In genomic region chr7:38270703-38271510, GRCm38 (mm10) we compare ENCODE assay signal across 8 mouse cellular contexts. TPM values are rescaled to one million over a fixed set of nuclear protein-coding genes. Genes with fewer than 3 reads are reported as not detected.
A peak's percentile ranks its signal among the peaks of the same experiment; 100 is the strongest.
DNase-seq lines count a peak whose midpoint lies in the region; ATAC-seq lines count a peak whose summit lies in the region.

Pop4 (minus strand) TSS chr7:38271423.

- WGBS in hindbrain, embryonic 16.5 days, result under 1% methylated on average over 38 of the region's 38 CpGs
- WGBS in macrophage (ENCODE audit: missing documents), result under 1% methylated on average over 38 of the region's 38 CpGs

- peak; percentile 89 for DNase-seq in T-cell, adult 2 months (ENCODE audit: low spot score)
- peak; percentile 92 to 93 for DNase-seq in cerebellum, postnatal 36 days
- peak; percentile 91 for DNase-seq in gastrocnemius, adult 18-20 months (ENCODE audit: low spot score)
- peak; percentile 94 to 97 for DNase-seq in left cerebral cortex, adult 18-20 months (ENCODE audit: low spot score in 2 of 2)
- DNase-seq in right cerebral cortex, adult 18-20 months, result peak; percentile 93
- DNase-seq in urinary bladder, postnatal 10 days (ENCODE audit: low spot score), result peak; percentile 79

- H3K36me3 ChIP-seq in hindbrain, embryonic 16.5 days (ENCODE audit: control insufficient read depth, insufficient read depth, low read length), result peaks cover 12% of the 10 kb centered on the region; the same call in 1 of the 2 replicates
- H3K36me3 ChIP-seq in macrophage (ENCODE audit: inconsistent target), result peaks cover 5% of the 10 kb centered on the region; the same call in 1 of the 2 replicates

- H3K9me3 ChIP-seq in hindbrain, embryonic 16.5 days (ENCODE audit: control insufficient read depth, low read length), result no peaks in the 10 kb centered on the region

- H3K27me3 ChIP-seq in hindbrain, embryonic 16.5 days (replicated peaks; ENCODE audit: control insufficient read depth, insufficient read depth, low read length), result no peaks in the 10 kb centered on the region

- H3K4me2 ChIP-seq in hindbrain, embryonic 16.5 days (ENCODE audit: low read length), result peak within 1 kb of the TSS; percentile 89

- peaks cover 26% of the 10 kb centered on the region for H3K79me2 ChIP-seq in macrophage (ENCODE audit: inconsistent target)

- peak; percentile 96 for ATAC-seq in hindbrain, embryonic 16.5 days

- peak within 1 kb of the TSS; percentile 76 for H3K27ac ChIP-seq in hindbrain, embryonic 16.5 days (ENCODE audit: low read depth, low read length)
- peak within 1 kb of the TSS; percentile 27 for H3K27ac ChIP-seq in macrophage

- H3K4me1 ChIP-seq in hindbrain, embryonic 16.5 days (ENCODE audit: control insufficient read depth, insufficient read depth, low read depth, low read length), result peaks cover 12% of the 10 kb centered on the region

- H3K9ac ChIP-seq in hindbrain, embryonic 16.5 days (ENCODE audit: low read depth, low read length), result peak within 1 kb of the TSS; percentile 78

- peak within 1 kb of the TSS; percentile 62 for H3K4me3 ChIP-seq in hindbrain, embryonic 16.5 days (ENCODE audit: low read length)
- H3K4me3 ChIP-seq in macrophage (ENCODE audit: inconsistent target), result peak within 1 kb of the TSS; percentile 98

RNA-seq across cellular contexts. Expression of gene Pop4, which starts in this region (rescaled TPM):
- total RNA-seq in gastrocnemius, adult 18-20 months (2021), result 1 to 10 TPM; 6.1 to 7.5 TPM
- 74.4 and 75.2 TPM in 2 replicates for polyA plus RNA-seq in hindbrain, embryonic 16.5 days (2015; fragmentation: Nextera tagmentation; extraction: Ambion mirVana)
- total RNA-seq in left cerebral cortex, adult 18-20 months (2021), result 10 to 100 TPM; 18.9 to 23.6 TPM
- 10 to 100 TPM; 12.5 to 38.5 (median 23.3) TPM for total RNA-seq in macrophage (2018; cell fraction: chromatin; rRNA removed)
- 10 to 100 TPM; 10.4 to 16.7 (median 14.1) TPM for total RNA-seq in macrophage (2018; cell fraction: cytosol; rRNA removed)
- total RNA-seq in macrophage (2018; cell fraction: nucleus; rRNA removed), result 10 to 100 TPM in 24 of 26 experiments, 1 to 10 TPM in 2; 9.7 to 34.9 (median 15.3) TPM
- 15.9 to 20.6 TPM (median 17.3 TPM) in 3 replicates for polyA plus RNA-seq in macrophage (2018)

Comparison
In these comparisons a context has a peak if more than half of its experiments do, and no peak if none do; other contexts are left out.
1. Peak in every context shown above with its lines: DNase-seq, ATAC-seq, H3K4me3 ChIP-seq and H3K27ac ChIP-seq.